Mouse (Mus musculus) stomach, embryonic 16.5 days (tissue): Measurements from ENCODE around the gene Alms1. TPM values are rescaled to one million over a fixed set of nuclear protein-coding genes. Genes with fewer than 3 reads are reported as not detected.

Experiments used
- ATAC-seq: fragments of 200-750 bp; cut with Nextera tagmentation; 2 replicates; pipeline ENCODE4 v1.8.0; 2017; ENCODE audit warnings: moderate number of reproducible peaks, moderate TSS enrichment; ENCODE audit not compliant: insufficient read depth, low FRiP score
- H3K27ac ChIP-seq: fragments of 300-500 bp; sonication (generic); 2 replicates; pipeline ENCODE4 v1.5.1; 2014; ENCODE audit warnings: low read length
- H3K27me3 ChIP-seq: fragments of 300-500 bp; sonication (generic); 2 replicates; pipeline ENCODE4 v1.6.1; 2014; ENCODE audit warnings: low read length, control low read depth, mixed read lengths; ENCODE audit not compliant: control insufficient read depth, insufficient read depth
- H3K36me3 ChIP-seq: fragments of 300-500 bp; sonication (generic); 2 replicates; pipeline ENCODE4 v1.6.1; 2014; ENCODE audit warnings: low read length; ENCODE audit not compliant: control insufficient read depth, insufficient read depth
- H3K4me1 ChIP-seq: fragments of 300-500 bp; sonication (generic); 2 replicates; pipeline ENCODE4 v1.6.1; 2014; ENCODE audit warnings: low read length, control low read depth, mixed read lengths; ENCODE audit not compliant: control insufficient read depth, insufficient read depth
- H3K4me2 ChIP-seq: fragments of 300-500 bp; sonication (generic); 2 replicates; pipeline ENCODE4 v1.6.1; 2014; ENCODE audit warnings: low read depth, low read length, mixed read lengths
- H3K4me3 ChIP-seq: fragments of 300-500 bp; sonication (generic); replicated peaks from 2 replicates; pipeline ENCODE4 v1.5.1; 2014; ENCODE audit warnings: mild to moderate bottlenecking, low read length
- H3K9ac ChIP-seq: fragments of 300-500 bp; sonication (generic); 2 replicates; pipeline ENCODE4 v1.6.1; 2014; ENCODE audit warnings: low read length
- H3K9me3 ChIP-seq: fragments of 300-500 bp; sonication (generic); replicated peaks from 2 replicates; pipeline ENCODE4 v1.6.1; 2016; ENCODE audit warnings: low read length, control low read depth; ENCODE audit not compliant: control insufficient read depth
- WGBS: fragments of 180-500 bp; shearing (Covaris S2); extraction: QIAGEN DNeasy Blood & Tissue Kit; methylation state at CpG from one replicate; pipeline ENCODE4 v1.1.7; 2014; 5-methylcytosine and 5-hydroxymethylcytosine counted together
- polyA plus RNA-seq: library from polyadenylated mRNA; unstranded; fragments of >200 nt; fragmentation: Nextera tagmentation; extraction: Ambion mirVana; gene quantifications from 2 replicates; pipeline ENCODE4 v1.2.1, GENCODE M21; 2015

The Alms1 gene
- polyA plus RNA-seq, 1 experiment from 2014 or later, result 3.8 TPM

DNA sequence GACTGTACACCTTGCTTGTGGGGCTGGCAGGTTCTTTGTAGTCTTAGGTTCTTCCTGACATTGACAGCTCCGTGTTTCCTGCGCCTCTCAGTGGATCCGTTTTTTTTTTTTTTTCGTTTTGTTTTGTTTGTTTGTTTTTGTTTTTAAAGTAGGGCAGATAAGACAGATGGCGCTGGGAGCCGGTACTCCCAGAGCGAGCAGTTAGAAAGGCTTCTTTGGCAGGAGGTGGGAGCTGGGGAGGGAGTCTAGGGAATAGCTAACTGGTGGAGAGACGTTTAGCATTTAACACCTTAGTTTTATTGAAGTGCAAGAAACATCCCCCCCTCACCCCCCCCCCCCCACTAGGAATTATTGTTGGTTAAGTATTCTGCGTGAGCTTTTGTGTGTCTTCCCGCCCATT, 833 bp downstream of the Alms1 start:
- ATAC-seq, result peak; percentile 6; the same call in 1 of the 2 replicates
- peak overlapping the region; percentile 73 for H3K27ac ChIP-seq
- H3K27me3 ChIP-seq, result no peaks in the 10 kb centered on the region
- peaks cover 7% of the 10 kb centered on the region for H3K4me1 ChIP-seq
- no peaks in the 10 kb centered on the region for H3K36me3 ChIP-seq
- H3K4me3 ChIP-seq, result peak overlapping the region; percentile 95
- peak overlapping the region; percentile 82 for H3K4me2 ChIP-seq
- WGBS, result 0% methylated on average over 10 of the region's 10 CpGs
- H3K9me3 ChIP-seq, result no peaks in the 10 kb centered on the region
- H3K9ac ChIP-seq, result peak overlapping the region; percentile 89

DNA sequence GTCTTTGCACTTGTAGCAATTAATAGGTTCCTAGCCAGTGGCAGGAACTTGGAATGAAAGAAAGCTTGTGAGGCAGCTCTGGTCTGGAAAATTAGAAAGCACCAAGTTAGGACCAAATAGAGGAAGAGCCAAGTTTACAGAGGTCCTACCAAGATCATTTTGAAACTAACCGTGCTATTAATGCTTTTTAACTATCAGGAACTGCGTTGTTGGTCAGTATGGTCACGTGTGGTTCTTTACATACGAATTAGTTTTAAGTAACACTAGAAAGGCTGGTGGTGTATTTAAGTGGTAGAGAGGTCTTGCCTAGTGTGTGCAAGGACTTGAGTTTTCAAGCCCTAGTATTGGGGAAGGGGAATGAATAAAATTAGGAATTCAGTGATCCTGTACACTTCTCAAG, 1.2 kb downstream of the Alms1 start:
- Histone ChIP-seq H3K4me2 (peak overlapping the region; percentile 82), H3K4me3 (peak overlapping the region; percentile 95), H3K36me3 (no peaks in the 10 kb centered on the region), H3K4me1 (peaks cover 7% of the 10 kb centered on the region), H3K27ac (no peak overlapping the region), H3K27me3 (no peaks in the 10 kb centered on the region), H3K9ac (peak overlapping the region; percentile 89), H3K9me3 (no peaks in the 10 kb centered on the region)
- 5% methylated on average over 4 of the region's 4 CpGs for WGBS
- ATAC-seq, result no peak

GRCm38 (mm10) chr6:85590116-85590515, 2.8 kb downstream of the Alms1 start:
- H3K4me2 ChIP-seq, result no peak overlapping the region
- no peak for ATAC-seq
- H3K9me3 ChIP-seq, result no peaks in the 10 kb centered on the region
- no peaks in the 10 kb centered on the region for H3K36me3 ChIP-seq
- H3K4me3 ChIP-seq, result no peak overlapping the region
- no peaks in the 10 kb centered on the region for H3K27me3 ChIP-seq
- 61% methylated on average over 2 of the region's 2 CpGs for WGBS
- H3K9ac ChIP-seq, result no peak overlapping the region
- H3K4me1 ChIP-seq, result peaks cover 7% of the 10 kb centered on the region
- no peak overlapping the region for H3K27ac ChIP-seq

DNA sequence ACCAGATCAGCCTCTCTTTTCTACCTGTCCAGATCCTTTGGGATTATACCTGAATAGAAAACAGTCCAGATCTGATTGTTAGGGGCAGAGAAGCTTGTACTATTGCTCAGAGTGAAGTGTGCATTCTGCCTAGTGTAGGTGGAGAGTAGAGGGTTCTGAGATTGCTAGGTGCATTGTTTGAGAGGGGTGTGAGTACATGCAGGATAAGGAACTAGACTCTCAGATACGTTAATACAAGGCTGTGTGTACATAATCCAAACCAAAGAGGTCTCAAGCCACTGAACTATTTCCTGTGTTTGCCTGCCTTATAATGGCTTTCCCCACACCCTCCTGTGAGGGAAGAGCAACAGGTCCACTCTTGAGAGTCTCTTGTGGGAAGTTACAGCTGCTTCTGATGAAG, 12.0 kb downstream of the Alms1 start:
- no peaks in the 10 kb centered on the region for H3K4me1 ChIP-seq
- no peaks in the 10 kb centered on the region for H3K36me3 ChIP-seq
- no peaks in the 10 kb centered on the region for H3K9me3 ChIP-seq
- WGBS, result 13% methylated on average over 1 of the region's 1 CpGs
- H3K9ac ChIP-seq, result no peak overlapping the region
- no peaks in the 10 kb centered on the region for H3K27me3 ChIP-seq
- H3K4me2 ChIP-seq, result no peak overlapping the region
- ATAC-seq, result peak; percentile 68; the same call in 1 of the 2 replicates
- no peak overlapping the region for H3K4me3 ChIP-seq
- no peak overlapping the region for H3K27ac ChIP-seq

- no peak overlapping the region for H3K4me2 ChIP-seq
- WGBS, result 93% methylated on average over 1 of the region's 1 CpGs
- ATAC-seq, result no peak
Observed at GRCm38 (mm10) chr6:85610511-85610910, 23.2 kb downstream of the Alms1 start.

GRCm38 (mm10) chr6:85620826-85621225, 33.5 kb downstream of the Alms1 start:
- Histone ChIP-seq H3K4me3 (no peak overlapping the region), H3K27me3 (no peaks in the 10 kb centered on the region), H3K9ac (no peak overlapping the region), H3K4me1 (no peaks in the 10 kb centered on the region), H3K27ac (no peak overlapping the region), H3K9me3 (no peaks in the 10 kb centered on the region), H3K4me2 (no peak overlapping the region), H3K36me3 (no peaks in the 10 kb centered on the region; the same call in 1 of the 2 replicates)
- ATAC-seq, result no peak
- 89% methylated on average over 4 of the region's 4 CpGs for WGBS

More at GRCm38 (mm10) chr6:85610511-85610910, 23.2 kb downstream of the Alms1 start:
- Histone ChIP-seq H3K27me3 (no peaks in the 10 kb centered on the region), H3K9ac (no peak overlapping the region), H3K4me1 (no peaks in the 10 kb centered on the region), H3K4me3 (no peak overlapping the region), H3K27ac (no peak overlapping the region), H3K9me3 (no peaks in the 10 kb centered on the region), H3K36me3 (peaks cover 14% of the 10 kb centered on the region; the same call in 1 of the 2 replicates)

DNA sequence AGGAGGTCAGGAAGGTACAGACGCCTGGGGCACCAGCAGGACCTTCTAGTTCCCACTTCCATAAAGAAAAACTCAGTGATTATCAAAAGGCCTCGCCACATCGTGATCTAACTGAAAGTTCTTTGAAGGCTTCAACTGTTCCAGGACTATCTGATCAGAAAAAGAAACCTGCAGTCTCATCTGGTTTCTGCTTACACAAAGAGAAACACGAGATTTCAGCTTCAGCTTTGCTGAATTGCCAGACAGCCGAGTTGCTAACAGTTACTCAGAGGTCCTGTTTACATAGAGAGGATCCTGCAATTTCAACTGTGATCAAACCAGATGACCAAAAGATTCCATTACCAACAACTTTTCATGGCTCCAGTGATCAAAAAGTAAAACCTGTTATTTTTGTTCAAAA, 34.3 kb downstream of the Alms1 start:
- WGBS, result 81% methylated on average over 5 of the region's 5 CpGs
- Histone ChIP-seq H3K27me3 (no peaks in the 10 kb centered on the region), H3K4me1 (no peaks in the 10 kb centered on the region), H3K4me2 (no peak overlapping the region), H3K4me3 (no peak overlapping the region), H3K36me3 (no peaks in the 10 kb centered on the region; the same call in 1 of the 2 replicates), H3K27ac (no peak overlapping the region), H3K9me3 (no peaks in the 10 kb centered on the region), H3K9ac (no peak overlapping the region)
- no peak for ATAC-seq

GRCm38 (mm10) chr6:85624511-85624910, 37.2 kb downstream of the Alms1 start:
- 95% methylated on average over 4 of the region's 4 CpGs for WGBS
- Histone ChIP-seq H3K4me2 (no peak overlapping the region), H3K4me3 (no peak overlapping the region), H3K27me3 (no peaks in the 10 kb centered on the region), H3K9me3 (no peaks in the 10 kb centered on the region), H3K36me3 (no peaks in the 10 kb centered on the region; the same call in 1 of the 2 replicates), H3K27ac (no peak overlapping the region), H3K9ac (no peak overlapping the region), H3K4me1 (no peaks in the 10 kb centered on the region)
- ATAC-seq, result no peak

DNA sequence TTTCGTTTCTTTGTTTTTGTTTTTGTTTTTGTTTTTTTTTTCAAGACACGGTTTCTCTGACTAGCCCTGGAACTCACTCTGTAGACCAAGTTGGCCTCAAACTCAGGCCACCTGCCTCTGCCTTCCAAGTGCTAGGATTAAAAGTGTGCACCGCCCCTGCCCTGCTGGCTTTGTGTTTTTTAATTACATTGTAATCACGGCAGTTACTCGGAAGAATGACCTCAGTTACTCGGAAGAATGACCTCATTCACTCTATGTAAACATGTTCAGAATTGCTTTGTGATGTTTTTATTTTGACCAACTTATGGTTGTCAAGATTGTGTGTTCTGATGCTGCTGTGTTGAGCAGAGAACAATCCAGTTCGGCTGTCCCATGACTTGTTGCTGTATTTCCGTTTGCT, 45.8 kb downstream of the Alms1 start:
- Histone ChIP-seq H3K4me1 (no peaks in the 10 kb centered on the region), H3K9me3 (no peaks in the 10 kb centered on the region), H3K27me3 (no peaks in the 10 kb centered on the region), H3K27ac (no peak overlapping the region), H3K4me2 (no peak overlapping the region), H3K9ac (no peak overlapping the region), H3K36me3 (no peaks in the 10 kb centered on the region), H3K4me3 (no peak overlapping the region)
- WGBS, result 57% methylated on average over 8 of the region's 8 CpGs
- ATAC-seq, result no peak

DNA sequence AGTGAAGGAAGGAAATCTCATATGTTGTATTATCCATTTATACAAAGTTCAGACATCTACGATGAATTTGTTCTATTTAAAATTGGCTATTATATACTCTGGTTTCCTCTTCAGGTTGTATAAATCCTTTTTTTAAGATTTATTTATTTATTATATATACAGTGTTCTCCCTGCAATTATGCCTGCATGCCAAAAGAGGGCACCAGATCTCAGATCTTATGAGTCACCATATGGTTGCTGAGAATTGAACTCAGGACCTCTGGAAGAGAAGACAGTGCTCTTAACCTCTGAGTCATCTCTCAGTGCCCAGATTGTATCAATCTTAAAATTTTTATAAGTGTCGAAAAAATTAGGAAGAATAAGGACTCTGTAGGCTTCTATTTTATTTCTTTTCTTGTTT, 65.9 kb downstream of the Alms1 start:
- no peak overlapping the region for H3K27ac ChIP-seq
- H3K36me3 ChIP-seq, result peaks cover 5% of the 10 kb centered on the region; the same call in 1 of the 2 replicates
- H3K9me3 ChIP-seq, result no peaks in the 10 kb centered on the region
- H3K27me3 ChIP-seq, result no peaks in the 10 kb centered on the region
- no peak overlapping the region for H3K9ac ChIP-seq
- H3K4me1 ChIP-seq, result no peaks in the 10 kb centered on the region
- ATAC-seq, result no peak
- WGBS, result 91% methylated on average over 2 of the region's 2 CpGs
- H3K4me3 ChIP-seq, result no peak overlapping the region
- H3K4me2 ChIP-seq, result no peak overlapping the region
